Mouse (Mus musculus) myocyte (in vitro differentiated cells): ENCODE data around the gene Tbc1d25. TPM values are rescaled to one million over a fixed set of nuclear protein-coding genes. Genes with fewer than 3 reads are reported as not detected.
A peak's percentile ranks its signal among the peaks of the same experiment; 100 is the strongest.

Experiments used
- H3K27me3 ChIP-seq: one replicate; pipeline ENCODE4 v1.6.1; 2011; ENCODE audit not compliant: control insufficient read depth, insufficient read depth, insufficient read length
- H3K36me3 ChIP-seq: one replicate; pipeline ENCODE4 v1.6.1; 2011; ENCODE audit not compliant: control insufficient read depth, insufficient read depth
- H3K4me2 ChIP-seq: one replicate; pipeline ENCODE4 v1.6.1; 2011; ENCODE audit warnings: low read depth, control low read depth
- H3K4me3 ChIP-seq: one replicate; pipeline ENCODE4 v1.5.1; 2011; ENCODE audit warnings: mild to moderate bottlenecking, control low read depth, moderate library complexity
- H3K79me2 ChIP-seq: one replicate; pipeline ENCODE4 v1.6.1; 2011; ENCODE audit not compliant: control insufficient read depth, insufficient read depth
- H3ac ChIP-seq: one replicate; pipeline ENCODE4 v1.6.1; 2011; ENCODE audit not compliant: control insufficient read depth, insufficient read length
- CEBPB ChIP-seq: IDR thresholded peaks from 2 replicates; pipeline ENCODE4 v1.6.1; 2011; ENCODE audit warnings: mild to moderate bottlenecking, moderate library complexity; ENCODE audit not compliant: poor library complexity, insufficient read depth, severe bottlenecking
- E2F4 ChIP-seq: IDR thresholded peaks from one replicate; pipeline ENCODE4 v1.6.1; 2011; ENCODE audit warnings: mild to moderate bottlenecking, control low read depth, moderate library complexity; ENCODE audit not compliant: insufficient read depth
- MAX ChIP-seq: IDR thresholded peaks from one replicate; pipeline ENCODE4 v1.6.1; 2011; ENCODE audit warnings: low read depth, mild to moderate bottlenecking, control low read depth
- MYOD1 ChIP-seq, 3 experiments: IDR thresholded peaks; one replicate each; pipeline ENCODE4 v1.6.1; 2011; ENCODE audit warnings: control low read depth in 2 of 3, low read depth in 2 of 3, mild to moderate bottlenecking in 2 of 3, moderate library complexity in 1 of 3; ENCODE audit not compliant: insufficient read length in 2 of 3, control insufficient read depth in 1 of 3
- MYOG ChIP-seq, 3 experiments: IDR thresholded peaks; one replicate each; pipeline ENCODE4 v1.6.1; 2011; ENCODE audit warnings: control low read depth in 2 of 3, low read depth in 2 of 3, mild to moderate bottlenecking in 2 of 3; ENCODE audit not compliant: insufficient read length in 2 of 3, control insufficient read depth in 1 of 3, insufficient read depth in 1 of 3
- POLR2A ChIP-seq: IDR thresholded peaks from one replicate; pipeline ENCODE4 v1.6.1; 2011; ENCODE audit warnings: low read depth, mild to moderate bottlenecking, control low read depth, moderate library complexity; ENCODE audit not compliant: insufficient read length
- POLR2AphosphoS2 ChIP-seq: IDR thresholded peaks from one replicate; pipeline ENCODE4 v1.6.1; 2011; ENCODE audit warnings: low read depth, control low read depth; ENCODE audit not compliant: insufficient read length
- REST ChIP-seq: IDR thresholded peaks from one replicate; pipeline ENCODE4 v1.6.1; 2011; ENCODE audit warnings: mild to moderate bottlenecking, control low read depth, moderate library complexity; ENCODE audit not compliant: insufficient read depth, insufficient read length
- SRF ChIP-seq: IDR thresholded peaks from one replicate; pipeline ENCODE4 v1.6.1; 2011; ENCODE audit warnings: low read depth; ENCODE audit not compliant: control insufficient read depth, insufficient read length
- TCF12 ChIP-seq: IDR thresholded peaks from one replicate; pipeline ENCODE4 v1.6.1; 2011; ENCODE audit warnings: mild to moderate bottlenecking, control low read depth; ENCODE audit not compliant: poor library complexity, insufficient read depth, severe bottlenecking
- TCF3 ChIP-seq: IDR thresholded peaks from one replicate; pipeline ENCODE4 v1.6.1; 2011; ENCODE audit warnings: low read depth, control low read depth; ENCODE audit not compliant: insufficient read length
- USF1 ChIP-seq: IDR thresholded peaks from one replicate; pipeline ENCODE4 v1.6.1; 2011; ENCODE audit warnings: low read depth, mild to moderate bottlenecking, control low read depth, moderate library complexity
- polyA plus RNA-seq: library from polyadenylated mRNA; unstranded; fragments of >200 nt; fragmentation: generic; extraction: Trizol; gene quantifications from one replicate; pipeline ENCODE4 v1.2.1, GENCODE M21; 2012; ENCODE audit warnings: missing spikeins

The Tbc1d25 gene
- polyA plus RNA-seq, 1 experiment, result 12.5 TPM

DNA sequence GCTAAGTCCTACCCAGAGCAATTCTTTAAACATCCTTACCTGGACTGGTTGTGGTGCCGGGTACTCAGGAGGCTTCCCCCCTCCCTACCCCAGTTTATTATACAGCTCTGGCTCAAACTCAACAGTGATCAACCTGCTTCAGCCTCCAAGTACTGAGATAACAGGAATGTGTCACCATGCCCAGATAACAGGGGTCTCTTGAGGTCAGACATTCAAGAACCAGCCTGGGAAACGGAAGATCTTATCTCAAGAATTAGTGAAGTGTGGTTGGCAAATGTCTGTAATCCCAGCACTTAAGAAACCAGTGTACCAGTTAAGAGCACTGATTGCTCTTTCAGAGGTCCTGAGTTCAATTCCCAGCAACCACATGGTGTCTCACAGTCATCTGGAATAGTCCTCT lies 42.1 kb upstream of the Tbc1d25 start:
- Histone ChIP-seq H3K79me2 (no peaks in the 10 kb centered on the region), H3K36me3 (no peaks in the 10 kb centered on the region), H3K4me2 (no peak overlapping the region), H3K27me3 (no peaks in the 10 kb centered on the region), H3ac (no peak overlapping the region), H3K4me3 (no peak overlapping the region)
- no peak for TF ChIP-seq MYOD1 (IDR thresholded peaks at IDR 0.05; ENCODE audit: control insufficient read depth in 1 of 3, insufficient read length in 2 of 3, low read depth in 2 of 3)
- TF ChIP-seq POLR2A, result no peak
- TF ChIP-seq SRF, result no peak
- TF ChIP-seq TCF12, result no peak
- no peak for TF ChIP-seq TCF3
- TF ChIP-seq POLR2AphosphoS2, result no peak
- TF ChIP-seq MAX, result no peak
- TF ChIP-seq MYOG (IDR thresholded peaks at IDR 0.05; ENCODE audit: control insufficient read depth in 1 of 3, insufficient read depth in 1 of 3, insufficient read length in 2 of 3, low read depth in 2 of 3), result no peak
- no peak for TF ChIP-seq REST
- TF ChIP-seq CEBPB, result no peak
- no peak for TF ChIP-seq USF1
- TF ChIP-seq E2F4, result no peak

GRCm38 (mm10) chrX:8217383-8217782 lies 41.4 kb upstream of the Tbc1d25 start:
- H3K79me2 ChIP-seq, result no peaks in the 10 kb centered on the region
- no peak overlapping the region for H3ac ChIP-seq
- H3K4me2 ChIP-seq, result no peak overlapping the region
- TF ChIP-seq MYOD1 (IDR thresholded peaks at IDR 0.05; ENCODE audit: control insufficient read depth in 1 of 3, insufficient read length in 2 of 3, low read depth in 2 of 3) (no peak), SRF (no peak), CEBPB (no peak), TCF3 (no peak), E2F4 (no peak), USF1 (no peak), POLR2AphosphoS2 (no peak), MAX (no peak), REST (no peak), TCF12 (no peak), POLR2A (no peak), MYOG (IDR thresholded peaks at IDR 0.05; ENCODE audit: control insufficient read depth in 1 of 3, insufficient read depth in 1 of 3, insufficient read length in 2 of 3, low read depth in 2 of 3) (no peak)
- H3K36me3 ChIP-seq, result no peaks in the 10 kb centered on the region
- no peak overlapping the region for H3K4me3 ChIP-seq
- H3K27me3 ChIP-seq, result no peaks in the 10 kb centered on the region

DNA sequence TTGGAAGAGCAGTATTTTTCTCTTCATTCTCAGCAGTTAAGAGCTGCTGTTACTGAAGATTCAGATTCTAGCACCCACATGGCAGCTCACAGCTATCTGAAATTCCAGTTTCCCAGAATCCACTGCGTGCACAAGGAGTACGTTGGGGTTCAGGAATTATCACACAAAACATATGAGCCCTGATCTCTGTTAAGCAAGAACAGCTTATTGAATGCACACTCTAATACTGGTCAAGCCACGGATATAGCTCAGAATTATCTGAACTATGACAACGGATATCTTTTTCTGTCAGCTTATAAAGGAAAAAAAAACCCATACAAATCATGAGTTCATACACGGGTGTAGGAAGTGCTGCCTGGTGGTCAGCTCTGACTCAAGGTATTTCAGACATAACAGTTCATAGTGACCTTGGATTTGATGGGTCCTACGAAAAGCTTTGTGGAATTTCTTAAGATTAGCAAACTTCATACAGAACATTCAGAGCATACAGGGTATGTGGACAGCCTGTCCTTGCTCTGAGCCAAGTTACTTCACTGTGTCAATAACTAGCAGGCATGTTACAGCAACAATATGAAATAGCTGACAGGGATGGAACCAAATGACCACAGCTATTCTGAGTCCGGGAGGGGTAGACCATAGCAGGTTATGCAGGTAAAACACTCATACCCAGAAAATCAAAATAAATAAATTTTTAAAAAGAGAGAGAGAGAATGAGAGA lies 35.7 kb upstream of the Tbc1d25 start:
- Histone ChIP-seq H3K4me3 (no peak overlapping the region), H3K27me3 (no peaks in the 10 kb centered on the region), H3K79me2 (no peaks in the 10 kb centered on the region), H3ac (no peak overlapping the region), H3K36me3 (no peaks in the 10 kb centered on the region), H3K4me2 (no peak overlapping the region)
- TF ChIP-seq TCF12 (no peak), POLR2AphosphoS2 (no peak), CEBPB (no peak), MYOD1 (IDR thresholded peaks at IDR 0.05; ENCODE audit: control insufficient read depth in 1 of 3, insufficient read length in 2 of 3, low read depth in 2 of 3) (no peak)

GRCm38 (mm10) chrX:8209720-8210119 lies 33.7 kb upstream of the Tbc1d25 start:
- Histone ChIP-seq H3K27me3 (no peaks in the 10 kb centered on the region), H3K36me3 (no peaks in the 10 kb centered on the region), H3K79me2 (no peaks in the 10 kb centered on the region), H3ac (no peak overlapping the region), H3K4me3 (no peak overlapping the region), H3K4me2 (no peak overlapping the region)
- no peak for TF ChIP-seq E2F4
- no peak for TF ChIP-seq POLR2A
- no peak for TF ChIP-seq TCF12
- TF ChIP-seq REST, result no peak
- TF ChIP-seq MYOD1 (IDR thresholded peaks at IDR 0.05; ENCODE audit: control insufficient read depth in 1 of 3, insufficient read length in 2 of 3, low read depth in 2 of 3), result no peak
- TF ChIP-seq CEBPB, result no peak
- no peak for TF ChIP-seq TCF3
- no peak for TF ChIP-seq MAX
- TF ChIP-seq SRF, result no peak
- no peak for TF ChIP-seq MYOG (IDR thresholded peaks at IDR 0.05; ENCODE audit: control insufficient read depth in 1 of 3, insufficient read depth in 1 of 3, insufficient read length in 2 of 3, low read depth in 2 of 3)
- no peak for TF ChIP-seq USF1
- TF ChIP-seq POLR2AphosphoS2, result no peak

- Histone ChIP-seq H3ac (no peak overlapping the region), H3K36me3 (no peaks in the 10 kb centered on the region), H3K4me2 (peak overlapping the region; percentile 88), H3K79me2 (no peaks in the 10 kb centered on the region), H3K27me3 (no peaks in the 10 kb centered on the region), H3K4me3 (peak overlapping the region; percentile 41)
- TF ChIP-seq SRF, result no peak
- no peak for TF ChIP-seq TCF12
- no peak for TF ChIP-seq USF1
- TF ChIP-seq MAX, result no peak
- no peak for TF ChIP-seq E2F4
- TF ChIP-seq REST, result no peak
- TF ChIP-seq POLR2AphosphoS2, result no peak
- TF ChIP-seq TCF3, result no peak
- no peak for TF ChIP-seq MYOD1 (IDR thresholded peaks at IDR 0.05; ENCODE audit: control insufficient read depth in 1 of 3, insufficient read length in 2 of 3, low read depth in 2 of 3)
- no peak for TF ChIP-seq POLR2A
Observed at GRCm38 (mm10) chrX:8207224-8207623, 31.2 kb upstream of the Tbc1d25 start.
